Mouse (Mus musculus) cerebellum, adult 11-12 months (tissue): ENCODE results near the gene Crybg2.

Source experiments
- DNase-seq: peaks from one replicate; pipeline ENCODE4 v3.0.0; 2022

Gene Crybg2

DNA sequence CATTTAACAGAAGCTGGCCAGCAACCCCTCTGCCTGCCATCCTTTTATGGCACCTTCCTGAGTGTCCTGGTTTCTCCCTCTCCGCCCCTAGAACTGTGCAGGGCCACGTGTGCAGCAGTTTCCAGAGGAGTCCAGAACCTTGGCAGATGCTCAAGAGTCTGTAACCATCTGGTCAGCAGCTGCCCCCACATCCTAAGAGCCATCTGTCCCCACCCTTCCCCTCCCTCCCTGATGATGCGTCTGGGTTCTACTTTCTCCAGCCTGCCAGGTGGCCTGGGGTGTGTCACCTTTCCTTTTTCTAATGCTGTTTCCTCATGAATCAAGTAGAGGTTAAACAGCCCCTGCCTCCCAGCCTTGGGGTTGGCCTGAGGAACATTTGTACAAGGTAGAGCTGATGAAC, 61.7 kb downstream of the Crybg2 start:
- no peak for DNase-seq

DNA sequence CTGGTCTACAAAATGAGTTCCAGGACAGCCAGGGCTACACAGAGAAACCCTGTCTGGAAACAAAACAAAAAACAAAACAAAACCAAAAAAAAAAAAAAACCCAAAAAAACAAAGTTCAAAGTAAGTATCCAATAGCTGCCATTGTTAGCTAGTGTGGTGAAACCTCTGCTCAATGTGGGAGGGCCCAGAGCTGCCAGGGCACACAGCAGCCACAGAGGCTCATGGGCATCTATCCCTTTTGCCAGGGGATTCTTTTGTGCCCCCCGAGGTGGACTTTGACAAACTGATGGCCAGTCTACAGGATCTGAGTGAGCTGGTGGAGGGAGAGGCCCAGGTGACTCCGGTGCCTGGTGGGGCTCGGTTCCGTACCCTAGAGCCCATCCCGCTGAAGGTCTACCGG, 62.5 kb downstream of the Crybg2 start:
- DNase-seq = no peak

DNA sequence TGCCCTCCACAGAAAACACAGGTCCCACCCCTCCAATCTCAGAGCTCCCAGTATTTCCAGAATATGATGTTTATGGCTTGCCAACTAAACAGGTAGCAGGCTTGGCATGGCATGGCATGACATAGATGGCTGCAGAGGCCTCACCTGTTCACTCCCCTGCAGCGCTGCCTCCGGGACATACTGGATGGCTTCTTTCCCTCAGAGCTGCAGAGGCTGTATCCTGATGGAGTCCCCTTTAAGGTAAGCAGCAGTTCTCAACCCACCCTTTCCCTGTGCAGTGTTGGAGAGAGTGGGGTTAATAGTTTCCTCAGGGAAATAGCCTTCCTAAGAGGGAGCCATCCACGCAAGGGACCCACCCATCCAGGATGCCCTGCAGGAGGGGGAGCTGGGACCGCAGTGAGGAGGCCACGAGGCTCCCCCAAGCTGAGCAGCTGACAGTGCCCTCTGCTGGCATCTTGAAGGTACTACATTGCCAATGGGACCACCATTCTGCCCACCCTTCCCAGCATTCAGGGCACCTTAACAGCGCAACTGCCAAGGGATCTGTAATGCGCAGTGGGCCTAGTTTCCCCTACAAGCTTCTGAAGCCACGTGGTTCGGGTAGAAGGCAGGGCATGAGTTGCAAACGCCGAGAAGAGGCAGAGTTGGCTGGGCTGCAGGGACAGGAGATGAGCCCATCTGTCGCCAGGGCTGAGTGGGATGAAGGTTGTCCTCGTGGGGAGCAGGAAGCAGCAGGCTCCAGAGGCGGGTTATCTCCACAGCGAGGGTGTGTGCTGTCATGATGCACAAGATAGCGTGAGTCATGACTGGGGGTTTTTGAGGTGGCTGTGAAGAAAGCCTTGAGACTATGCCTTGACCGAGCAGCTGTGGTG, 63.3 kb downstream of the Crybg2 start:
- DNase-seq = peak; percentile 71

DNA sequence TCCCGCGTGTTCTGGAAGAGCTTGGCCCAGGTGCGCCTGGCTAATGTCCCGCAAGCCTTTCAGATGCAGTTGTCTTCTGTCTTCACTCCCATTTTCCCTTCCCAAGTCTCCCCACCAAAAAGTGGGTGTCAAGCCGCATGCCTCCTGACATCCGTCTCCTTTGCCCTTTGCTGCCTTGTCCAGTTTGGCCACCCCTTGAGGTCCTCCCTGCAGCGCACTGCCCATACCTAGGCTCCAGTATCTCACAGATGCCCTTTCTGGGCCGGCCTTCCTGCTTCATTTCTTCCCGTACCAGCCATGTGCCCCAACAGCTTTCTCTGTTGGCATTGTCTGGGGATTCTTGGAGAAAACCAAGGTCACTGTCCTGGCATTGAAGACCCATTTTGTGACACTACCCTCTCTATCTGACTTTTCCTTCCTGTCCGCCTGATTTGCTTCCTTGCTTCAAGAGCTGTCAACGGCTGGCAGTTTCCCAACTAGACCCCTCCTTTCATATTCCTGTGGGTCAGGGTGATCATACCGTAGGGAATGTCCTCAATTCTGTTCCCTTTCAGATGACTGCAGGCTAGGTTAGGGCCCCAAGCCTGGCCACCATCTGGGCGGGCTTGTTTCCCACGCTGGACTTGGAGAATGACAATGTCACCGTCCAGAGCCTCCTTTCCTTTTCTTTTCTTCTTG, 64.9 kb downstream of the Crybg2 start:
- peak; percentile 29 for DNase-seq

DNA sequence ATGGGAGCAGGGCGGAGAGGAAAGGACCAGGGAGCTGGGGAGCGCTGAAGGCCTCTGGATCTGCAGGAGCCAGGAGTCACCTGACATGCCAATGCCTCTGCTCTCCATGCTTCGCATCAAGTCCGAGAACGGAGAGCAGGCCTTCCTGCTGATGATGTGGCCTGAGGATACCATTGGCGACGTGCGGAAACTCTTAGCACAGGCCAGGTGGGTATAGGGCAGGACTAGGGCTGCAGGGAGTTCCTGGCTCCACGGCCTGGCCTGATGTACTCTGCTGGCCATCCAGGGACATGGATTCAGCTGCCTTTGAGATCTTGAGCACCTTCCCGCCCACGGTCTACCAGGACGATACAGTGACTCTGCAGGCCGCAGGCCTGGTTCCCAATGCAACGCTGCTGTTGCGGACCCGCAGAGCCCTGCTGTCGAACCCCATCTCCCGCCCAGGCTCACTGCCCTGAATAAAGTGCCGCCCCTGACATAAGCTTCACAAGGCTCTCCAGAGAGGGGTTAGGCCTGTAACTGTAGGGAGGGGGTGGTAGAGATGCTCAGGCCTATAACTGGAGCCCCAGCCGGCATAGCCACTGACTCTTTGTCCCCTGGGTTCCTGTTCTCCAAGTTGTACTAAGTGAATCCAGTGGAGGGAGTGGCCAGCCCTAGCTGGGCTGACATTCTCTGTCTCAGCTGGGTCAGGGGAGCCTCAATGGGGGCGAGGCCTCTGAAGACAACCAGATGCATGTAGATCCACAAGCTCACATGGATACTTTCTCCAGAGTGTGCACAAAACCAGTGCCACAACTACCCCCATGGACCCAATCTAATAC, 65.9 kb downstream of the Crybg2 start:
- no peak for DNase-seq

DNA sequence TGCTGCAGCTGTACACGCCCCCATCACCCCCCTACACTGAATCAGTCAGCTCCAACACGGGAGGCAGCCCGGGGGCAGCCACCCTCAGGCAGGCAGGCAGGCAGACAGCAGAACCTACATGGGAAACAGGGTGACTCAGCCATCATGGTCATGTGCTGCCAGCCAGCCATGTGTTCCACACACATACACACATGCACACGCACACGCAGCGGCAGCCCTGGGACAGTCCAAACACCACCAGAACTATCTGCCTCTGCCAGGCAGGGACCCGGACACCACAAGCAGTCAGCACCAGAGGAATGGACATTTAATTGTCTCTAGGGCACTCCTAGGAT, 66.5 kb downstream of the Crybg2 start:
- no peak for DNase-seq

DNA sequence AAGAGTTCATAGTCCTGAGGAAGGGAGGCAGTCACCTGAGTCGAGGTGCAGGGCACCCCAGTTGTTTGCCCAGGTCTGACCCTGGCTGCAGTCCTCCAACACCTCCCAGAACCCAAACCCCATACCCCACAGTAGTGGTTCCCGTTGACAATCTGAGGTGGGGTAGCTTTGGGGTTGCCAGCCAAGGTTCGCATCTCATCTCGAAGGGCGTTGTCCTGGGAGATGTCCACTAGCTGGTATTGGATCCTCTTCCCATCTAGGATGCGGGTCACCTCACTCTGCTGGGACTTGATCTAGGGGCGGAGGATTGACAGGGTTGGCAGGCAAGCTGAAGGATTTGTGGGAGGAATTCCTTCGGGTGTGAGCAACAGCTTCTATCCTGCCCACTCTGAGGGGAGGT, 67.2 kb downstream of the Crybg2 start:
- DNase-seq = no peak

DNA sequence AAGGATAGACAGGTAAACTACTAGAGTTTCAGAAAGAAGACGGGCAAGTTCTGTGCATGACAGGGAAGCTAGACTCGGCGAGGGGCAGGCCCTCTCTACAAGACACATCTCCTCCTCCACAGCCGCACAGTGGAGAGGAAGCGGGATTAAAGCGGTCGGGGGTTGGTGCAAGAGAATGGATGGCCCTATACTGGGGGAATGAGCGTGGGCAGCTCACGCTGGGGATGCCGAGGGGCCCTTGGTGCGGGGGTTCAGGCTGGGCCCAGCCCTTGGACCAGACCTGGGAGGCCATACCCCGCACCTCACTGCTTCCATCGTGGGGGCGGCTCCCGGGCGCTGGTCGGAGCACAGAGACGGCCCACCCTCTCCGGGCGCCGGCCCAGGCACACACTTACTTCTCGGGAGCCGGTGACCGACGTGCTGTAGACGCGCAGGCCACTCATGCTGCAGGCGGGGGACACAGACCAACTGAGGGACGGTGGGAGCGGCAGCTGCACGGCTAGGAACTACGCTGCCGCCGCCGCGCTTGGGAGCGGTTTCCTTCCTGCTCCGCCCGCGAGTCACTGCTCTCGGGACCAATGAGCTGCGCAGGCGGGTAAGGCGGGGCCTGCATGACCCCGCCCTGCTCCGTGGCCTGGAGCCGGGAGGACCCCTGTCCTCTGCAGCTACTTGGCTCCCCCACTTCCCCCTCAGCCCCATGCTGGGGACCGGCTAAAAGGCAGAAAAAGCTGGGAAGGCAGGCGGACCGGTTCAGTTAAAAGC, 67.8 kb downstream of the Crybg2 start, which contains the start of gene Sh3bgrl3:
Gene Sh3bgrl3, minus strand, starts transcription at position 569 of the 762 bp plus-strand sequence.
- DNase-seq = peak; percentile 80

DNA sequence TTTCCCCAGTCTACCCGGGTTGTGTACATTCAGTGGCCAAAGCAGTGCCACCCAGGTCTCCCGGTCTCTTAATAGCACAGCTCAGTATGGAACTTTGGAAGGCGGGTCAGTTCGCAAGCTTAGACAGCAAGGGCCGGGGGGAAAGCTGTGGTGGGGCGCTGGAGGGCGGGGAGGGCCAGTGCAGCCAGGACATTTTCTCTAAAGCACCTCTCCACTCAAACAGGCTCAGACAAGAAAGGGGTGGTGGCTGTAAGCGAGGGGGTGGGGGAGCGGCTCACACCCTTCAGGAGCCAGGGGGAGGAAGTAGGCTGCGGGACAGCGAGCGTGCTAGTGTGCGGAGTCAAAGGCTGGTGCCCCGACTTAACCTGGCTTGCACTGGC, 68.4 kb downstream of the Crybg2 start:
- peak; percentile 36 for DNase-seq

DNA sequence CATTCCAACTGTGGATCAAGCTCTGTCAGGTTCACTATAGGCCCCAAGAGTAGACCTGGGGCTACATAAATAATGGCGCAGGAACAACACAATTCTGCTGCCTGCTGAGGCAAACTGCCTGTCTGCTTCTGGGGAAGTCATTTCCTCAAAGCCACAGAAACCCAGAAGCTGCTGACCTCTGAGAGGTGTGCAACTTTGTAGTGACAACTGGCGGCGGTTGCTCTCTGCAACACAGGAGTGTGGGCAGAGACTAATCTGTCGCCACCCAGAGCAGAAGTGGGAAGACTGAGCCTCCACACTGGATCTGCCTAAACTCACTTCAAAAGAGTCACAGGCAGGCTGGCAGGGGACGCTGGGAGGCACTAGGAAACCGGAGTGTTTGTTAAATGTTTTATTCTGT, 68.9 kb downstream of the Crybg2 start:
- DNase-seq = no peak

DNA sequence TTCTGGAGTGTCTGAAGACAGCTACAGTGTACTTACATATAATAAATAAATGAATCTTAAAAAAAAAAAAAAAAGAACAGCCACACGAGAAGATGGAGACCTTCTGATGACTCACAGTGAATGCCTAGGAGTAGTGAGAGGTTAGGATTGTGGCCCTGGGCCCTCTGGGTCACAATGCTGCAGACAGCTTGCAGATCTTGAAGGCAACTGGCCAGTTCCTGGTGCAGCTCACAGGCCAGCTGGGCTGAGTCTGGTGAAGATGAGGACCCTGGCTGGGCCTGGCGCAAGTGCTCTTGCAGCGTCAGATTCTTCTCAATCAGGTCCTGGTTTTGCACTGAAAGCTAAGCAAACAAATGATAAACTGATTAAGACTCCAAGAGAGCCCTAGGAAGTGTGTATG, 71.5 kb downstream of the Crybg2 start:
- DNase-seq = no peak

DNA sequence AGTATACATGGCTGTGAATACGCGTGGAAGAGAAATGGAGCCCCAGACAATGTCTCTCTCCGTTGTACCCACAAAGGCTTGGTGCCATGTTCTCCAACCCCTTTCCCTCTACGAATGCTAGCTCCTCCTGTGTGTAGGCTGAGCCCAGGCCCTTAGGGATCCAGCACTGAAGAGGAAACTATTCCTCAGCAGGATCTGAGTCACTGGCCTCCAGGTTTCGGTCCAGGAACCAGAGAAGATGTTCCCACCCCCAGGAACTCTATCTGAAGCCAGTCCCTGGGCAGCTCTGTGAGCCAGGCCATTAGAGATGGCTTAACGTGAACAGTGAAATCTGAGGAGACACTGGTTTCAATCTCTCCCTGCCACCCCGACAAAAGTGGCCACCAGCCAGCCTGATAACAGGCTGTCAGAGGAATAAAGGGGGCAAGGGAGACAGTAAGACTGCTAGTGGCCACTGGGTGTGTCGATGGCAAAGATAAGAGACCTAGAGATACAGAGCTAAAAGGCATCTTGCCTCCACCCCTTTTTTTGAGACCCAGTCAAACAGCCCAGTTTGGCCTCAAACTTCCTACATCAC, 72.0 kb downstream of the Crybg2 start:
- DNase-seq = no peak

DNA sequence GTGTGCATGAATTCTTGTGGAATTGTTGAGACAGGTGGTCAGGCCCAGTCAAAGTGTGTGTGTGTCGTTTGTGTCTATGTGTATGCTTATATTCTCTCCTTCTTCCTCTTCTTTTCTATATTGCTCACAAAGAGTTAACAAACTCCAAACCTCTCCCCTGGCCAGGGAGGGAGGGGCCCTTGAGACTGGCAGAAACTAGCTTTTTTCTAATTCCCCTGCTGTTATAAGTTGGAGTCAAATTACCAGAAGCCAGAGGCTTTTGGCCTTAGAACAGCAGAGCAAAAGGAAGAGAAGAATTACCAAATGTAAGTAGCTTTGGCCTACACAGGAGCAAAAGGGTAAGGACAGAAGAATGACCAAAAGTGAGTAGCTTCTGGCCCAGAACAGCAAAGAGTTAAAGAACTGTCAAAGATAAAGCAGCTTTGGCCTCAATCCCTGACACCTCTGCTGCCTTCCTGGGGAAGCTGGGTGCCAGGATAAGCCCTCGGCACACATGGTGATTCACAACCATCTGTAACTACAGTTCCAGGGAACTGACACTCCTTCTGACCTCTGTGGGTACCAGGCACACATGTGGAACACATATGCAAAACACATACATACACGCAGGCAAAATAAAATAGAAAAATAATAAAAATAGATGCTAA, 75.8 kb downstream of the Crybg2 start:
- DNase-seq = no peak

DNA sequence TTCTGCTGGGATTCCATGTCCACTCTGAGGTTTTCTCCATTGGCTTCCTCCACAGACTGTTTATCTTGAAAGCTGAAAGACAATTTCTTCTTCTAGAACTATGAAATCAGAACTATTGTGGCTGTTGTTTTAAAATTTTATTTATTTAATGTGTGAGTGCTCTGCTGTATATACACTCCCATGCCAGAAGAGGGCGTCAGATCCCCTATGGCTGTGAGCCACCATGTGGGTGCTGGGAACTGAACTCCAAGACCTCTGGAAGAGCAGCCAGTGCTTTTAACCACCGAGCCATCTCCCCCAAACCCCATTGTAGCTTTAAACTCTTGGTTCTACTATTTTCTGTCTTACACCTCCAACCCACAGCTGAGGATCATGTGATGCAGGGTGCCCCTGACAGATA, 78.2 kb downstream of the Crybg2 start:
- no peak for DNase-seq
